Mouse (Mus musculus): Measurements from ENCODE around the gene Nabp2. TPM values are rescaled to one million over a fixed set of nuclear protein-coding genes. Genes with fewer than 3 reads are reported as not detected.

Nabp2 gene
- total and polyA plus RNA-seq, 2 experiments: 12.9 to 22.3 TPM

GRCm38 (mm10) chr10:128457676-128458075 lies 46.4 kb upstream of the Nabp2 start:
- Histone ChIP-seq H3K9ac (ENCODE audit: low read depth, low read length) (no peak overlapping the region), H3K4me3 (ENCODE audit: insufficient read depth, low read depth, low read length) (no peak overlapping the region)

GRCm38 (mm10) chr10:128455280-128455679 lies 44.0 kb upstream of the Nabp2 start:
- no peaks in the 10 kb centered on the region for H3K27me3 ChIP-seq (ENCODE audit: control insufficient read depth, insufficient read depth, low read length)
- 3% methylated on average over 6 of the region's 6 CpGs for WGBS

More at GRCm38 (mm10) chr10:128457676-128458075, 46.4 kb upstream of the Nabp2 start:
- TF ChIP-seq POLR2A (IDR thresholded peaks at IDR 0.05; ENCODE audit: extremely low read depth, insufficient read depth, low read length): no peak
- TF ChIP-seq CTCF (IDR thresholded peaks at IDR 0.05; ENCODE audit: low read depth, low read length): no peak
- Histone ChIP-seq H3K27ac (replicated peaks; ENCODE audit: insufficient read depth, low read depth, low read length) (no peak overlapping the region), H3K4me1 (ENCODE audit: control insufficient read depth, insufficient read depth, low read length) (peaks cover 10% of the 10 kb centered on the region), H3K27me3 (ENCODE audit: control insufficient read depth, insufficient read depth, low read length) (no peaks in the 10 kb centered on the region), H3K79me2 (ENCODE audit: control insufficient read depth, insufficient read depth, low read length) (peaks cover 9% of the 10 kb centered on the region; the same call in 1 of the 2 replicates), H3K36me3 (ENCODE audit: control insufficient read depth, insufficient read depth, low read length) (peaks cover 7% of the 10 kb centered on the region)
- 91% methylated on average over 6 of the region's 6 CpGs for WGBS
- DNase-seq (ENCODE audit: extremely low read depth, low read depth, low spot score): no peak

GRCm38 (mm10) chr10:128454471-128454870 lies 43.2 kb upstream of the Nabp2 start:
- DNase-seq (ENCODE audit: extremely low read depth, low read depth, low spot score): no peak
- Histone ChIP-seq H3K4me1 (ENCODE audit: control insufficient read depth, insufficient read depth, low read length) (peaks cover 3% of the 10 kb centered on the region; the same call in 1 of the 2 replicates), H3K4me3 (ENCODE audit: insufficient read depth, low read depth, low read length) (no peak overlapping the region), H3K9ac (ENCODE audit: low read depth, low read length) (no peak overlapping the region), H3K36me3 (ENCODE audit: control insufficient read depth, insufficient read depth, low read length) (no peaks in the 10 kb centered on the region), H3K27ac (replicated peaks; ENCODE audit: insufficient read depth, low read depth, low read length) (no peak overlapping the region), H3K79me2 (ENCODE audit: control insufficient read depth, insufficient read depth, low read length) (no peaks in the 10 kb centered on the region), H3K27me3 (ENCODE audit: control insufficient read depth, insufficient read depth, low read length) (no peaks in the 10 kb centered on the region)
- TF ChIP-seq CTCF (IDR thresholded peaks at IDR 0.05; ENCODE audit: low read depth, low read length) (no peak), POLR2A (IDR thresholded peaks at IDR 0.05; ENCODE audit: extremely low read depth, insufficient read depth, low read length) (no peak)
- 87% methylated on average over 3 of the region's 3 CpGs for WGBS

More at GRCm38 (mm10) chr10:128455280-128455679, 44.0 kb upstream of the Nabp2 start:
- no peak overlapping the region for H3K27ac ChIP-seq (replicated peaks; ENCODE audit: insufficient read depth, low read depth, low read length)
- H3K36me3 ChIP-seq (ENCODE audit: control insufficient read depth, insufficient read depth, low read length): no peaks in the 10 kb centered on the region
- peaks cover 5% of the 10 kb centered on the region; the same call in 1 of the 2 replicates for H3K79me2 ChIP-seq (ENCODE audit: control insufficient read depth, insufficient read depth, low read length)
- 0 out of 2 replicates have a peak, but pooled peaks have one; percentile 24 for TF ChIP-seq CTCF (IDR thresholded peaks at IDR 0.05; ENCODE audit: low read depth, low read length)
- no peak for TF ChIP-seq POLR2A (IDR thresholded peaks at IDR 0.05; ENCODE audit: extremely low read depth, insufficient read depth, low read length)
- H3K4me3 ChIP-seq (ENCODE audit: insufficient read depth, low read depth, low read length): no peak overlapping the region
- no peak overlapping the region for H3K9ac ChIP-seq (ENCODE audit: low read depth, low read length)
- peaks cover 6% of the 10 kb centered on the region for H3K4me1 ChIP-seq (ENCODE audit: control insufficient read depth, insufficient read depth, low read length)
- peak; percentile 74 for DNase-seq (ENCODE audit: extremely low read depth, low read depth, low spot score)

GRCm38 (mm10) chr10:128451014-128451413 lies 39.7 kb upstream of the Nabp2 start:
- H3K36me3 ChIP-seq (ENCODE audit: control insufficient read depth, insufficient read depth, low read length): no peaks in the 10 kb centered on the region
- peaks cover 3% of the 10 kb centered on the region; the same call in 1 of the 2 replicates for H3K4me1 ChIP-seq (ENCODE audit: control insufficient read depth, insufficient read depth, low read length)
- 86% methylated on average over 6 of the region's 6 CpGs for WGBS
- TF ChIP-seq POLR2A (IDR thresholded peaks at IDR 0.05; ENCODE audit: extremely low read depth, insufficient read depth, low read length): no peak
- TF ChIP-seq CTCF (IDR thresholded peaks at IDR 0.05; ENCODE audit: low read depth, low read length): no peak
- H3K27ac ChIP-seq (replicated peaks; ENCODE audit: insufficient read depth, low read depth, low read length): no peak overlapping the region
- no peaks in the 10 kb centered on the region for H3K79me2 ChIP-seq (ENCODE audit: control insufficient read depth, insufficient read depth, low read length)
- no peaks in the 10 kb centered on the region for H3K27me3 ChIP-seq (ENCODE audit: control insufficient read depth, insufficient read depth, low read length)
- no peak overlapping the region for H3K4me3 ChIP-seq (ENCODE audit: insufficient read depth, low read depth, low read length)
- no peak for DNase-seq (ENCODE audit: extremely low read depth, low read depth, low spot score)
- H3K9ac ChIP-seq (ENCODE audit: low read depth, low read length): no peak overlapping the region

- no peaks in the 10 kb centered on the region for H3K36me3 ChIP-seq (ENCODE audit: control insufficient read depth, insufficient read depth, low read length)
- WGBS: 71% methylated on average over 4 of the region's 4 CpGs
- no peak for DNase-seq (ENCODE audit: extremely low read depth, low read depth, low spot score)
Measured at GRCm38 (mm10) chr10:128445407-128445806, 34.1 kb upstream of the Nabp2 start.

GRCm38 (mm10) chr10:128444354-128444753 lies 33.1 kb upstream of the Nabp2 start:
- H3K4me3 ChIP-seq (ENCODE audit: insufficient read depth, low read depth, low read length): no peak overlapping the region
- H3K27ac ChIP-seq (replicated peaks; ENCODE audit: insufficient read depth, low read depth, low read length): no peak overlapping the region
- no peak for DNase-seq (ENCODE audit: extremely low read depth, low read depth, low spot score)
- no peaks in the 10 kb centered on the region for H3K36me3 ChIP-seq (ENCODE audit: control insufficient read depth, insufficient read depth, low read length)
- no peaks in the 10 kb centered on the region for H3K27me3 ChIP-seq (ENCODE audit: control insufficient read depth, insufficient read depth, low read length)
- no peaks in the 10 kb centered on the region for H3K79me2 ChIP-seq (ENCODE audit: control insufficient read depth, insufficient read depth, low read length)
- H3K9ac ChIP-seq (ENCODE audit: low read depth, low read length): no peak overlapping the region
- WGBS: 73% methylated on average over 6 of the region's 6 CpGs
- TF ChIP-seq POLR2A (IDR thresholded peaks at IDR 0.05; ENCODE audit: extremely low read depth, insufficient read depth, low read length) (no peak), CTCF (IDR thresholded peaks at IDR 0.05; ENCODE audit: low read depth, low read length) (no peak)
- H3K4me1 ChIP-seq (ENCODE audit: control insufficient read depth, insufficient read depth, low read length): no peaks in the 10 kb centered on the region

More at GRCm38 (mm10) chr10:128445407-128445806, 34.1 kb upstream of the Nabp2 start:
- H3K27me3 ChIP-seq (ENCODE audit: control insufficient read depth, insufficient read depth, low read length): no peaks in the 10 kb centered on the region
- H3K27ac ChIP-seq (replicated peaks; ENCODE audit: insufficient read depth, low read depth, low read length): peak overlapping the region; percentile 72
- no peak overlapping the region for H3K4me3 ChIP-seq (ENCODE audit: insufficient read depth, low read depth, low read length)
- no peak for TF ChIP-seq POLR2A (IDR thresholded peaks at IDR 0.05; ENCODE audit: extremely low read depth, insufficient read depth, low read length)
- TF ChIP-seq CTCF (IDR thresholded peaks at IDR 0.05; ENCODE audit: low read depth, low read length): no peak
- 0 out of 2 replicates have a peak overlapping the region, but pooled peaks have one; percentile 19 for H3K9ac ChIP-seq (ENCODE audit: low read depth, low read length)
- H3K4me1 ChIP-seq (ENCODE audit: control insufficient read depth, insufficient read depth, low read length): no peaks in the 10 kb centered on the region
- no peaks in the 10 kb centered on the region for H3K79me2 ChIP-seq (ENCODE audit: control insufficient read depth, insufficient read depth, low read length)

Data from liver, adult 2 months (tissue).